Mouse (Mus musculus) frontal cortex, postnatal 10 days (tissue): Measurements from ENCODE around the gene 4921511C20Rik.

ENCODE experiments used
- DNase-seq, 2 experiments: peaks; one replicate each; pipeline ENCODE4 v3.0.0; 2022; ENCODE audit warnings: low spot score in 2 of 2, mixed read lengths in 1 of 2

4921511C20Rik gene

GRCm38 (mm10) chrX:127393993-127394392 lies at the start of gene 4921511C20Rik:
Gene 4921511C20Rik, plus strand, starts transcription at chrX:127394293.
- DNase-seq, result no peak
